Mouse (Mus musculus) urinary bladder, postnatal 0 days (tissue): ENCODE measurements around the gene Gm10647. TPM values are rescaled to one million over a fixed set of nuclear protein-coding genes. Genes with fewer than 3 reads are reported as not detected.

Experiments
- polyA plus RNA-seq: library from polyadenylated mRNA; unstranded; fragments of >200 nt; fragmentation: Nextera tagmentation; extraction: Ambion mirVana; gene quantifications from 2 replicates; pipeline ENCODE4 v1.2.1, GENCODE M21; 2015

The Gm10647 gene
- polyA plus RNA-seq = 0.51 and 0.61 TPM in 2 replicates

DNA sequence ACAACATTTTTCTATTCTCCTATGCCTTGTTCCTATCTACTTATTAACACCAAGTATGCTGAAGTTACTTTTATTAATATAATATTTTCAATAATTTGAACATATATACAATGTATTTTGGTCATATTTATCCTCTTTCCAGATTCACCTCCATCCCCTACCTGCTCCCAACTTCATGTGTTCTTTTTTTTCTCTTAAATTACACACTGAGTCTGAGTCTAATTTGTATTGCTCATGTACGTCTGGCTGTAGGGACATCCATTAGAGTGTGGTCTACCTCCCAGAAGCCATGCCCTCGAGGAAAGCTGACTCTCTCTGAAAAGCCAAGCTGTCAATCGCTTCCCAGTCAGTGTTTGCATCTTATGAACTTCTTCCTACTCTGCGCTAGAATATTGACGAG lies at the start of gene Gm10647:
TSS of gene Gm10647 (plus strand) at position 301 of the 400 bp plus-strand sequence.

GRCm38 (mm10) chr9:66795464-66796324 lies 1.1 kb upstream of the Gm10647 start, which contains the start of gene Aph1b:
Gene Aph1b, minus strand, starts transcription at chr9:66795490.

DNA sequence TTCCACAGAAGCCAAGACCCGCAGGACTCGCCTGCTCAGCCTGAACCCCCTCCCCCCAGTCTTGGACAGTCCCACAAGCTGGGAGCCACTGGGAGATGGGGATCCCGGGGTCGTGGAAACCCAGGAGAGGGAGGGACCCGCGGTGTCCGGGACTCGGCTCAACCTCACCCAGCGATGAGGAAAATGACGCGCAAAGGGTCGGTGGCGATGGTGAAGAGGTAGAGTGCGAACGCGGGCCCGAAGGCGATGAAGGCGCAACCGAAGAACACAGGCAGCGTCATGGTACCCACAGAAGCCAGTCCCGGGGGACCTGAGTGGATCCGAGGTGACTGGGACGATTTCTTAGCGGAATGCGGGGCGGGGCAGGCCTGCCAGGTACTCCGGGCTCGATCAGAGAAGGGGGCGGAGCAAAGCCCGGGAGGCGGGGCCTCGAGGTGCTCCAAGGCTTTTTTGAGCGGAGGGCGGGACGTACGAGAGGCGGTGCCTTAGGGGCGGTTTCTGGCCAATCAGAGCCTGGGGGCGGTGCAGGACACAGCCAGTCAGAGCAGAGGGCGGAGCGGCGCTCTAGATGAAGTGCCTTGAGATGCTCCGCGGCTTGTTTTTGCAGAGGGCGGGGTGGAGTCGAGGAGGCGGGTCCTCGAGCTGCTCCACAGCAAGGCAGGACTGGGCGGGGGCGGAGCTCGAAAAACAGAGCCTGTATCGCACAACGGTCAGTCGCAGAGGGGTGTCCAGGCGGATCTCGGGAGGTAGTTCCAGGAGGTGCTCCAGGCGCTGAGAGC lies 37.7 kb downstream of the Gm10647 start, which contains the start of gene Aph1c:
TSS of gene Aph1c (minus strand) at position 409 of the 779 bp plus-strand sequence.

Other genes starting within 250 kb of the Gm10647 start
- 28.6 and 33.1 TPM in 2 replicates for gene Usp3, start 203.9 kb upstream of the Gm10647 start, polyA plus RNA-seq
- gene Car12, start 83.4 kb upstream of the Gm10647 start, polyA plus RNA-seq = 0.30 and 0.53 TPM in 2 replicates
- 6.0 and 6.9 TPM in 2 replicates for gene Aph1b, start 1.5 kb upstream of the Gm10647 start, polyA plus RNA-seq
- gene Aph1c, start 37.7 kb downstream of the Gm10647 start, polyA plus RNA-seq = 4.2 and 5.2 TPM in 2 replicates
- 16.2 and 17.0 TPM in 2 replicates for gene Rab8b, start 122.6 kb downstream of the Gm10647 start, polyA plus RNA-seq
- gene Rps27l, start 149.0 kb downstream of the Gm10647 start, polyA plus RNA-seq = 780 and 880 TPM in 2 replicates
- 14.4 and 15.2 TPM in 2 replicates for gene Lactb, start 178.4 kb downstream of the Gm10647 start, polyA plus RNA-seq